Mouse (Mus musculus): ENCODE measurements at regions not wholly inside any gene's neighbourhood (a gene's known extent, or its start where the extent isn't known, plus 50 kb on each side); places are given as distances from the start of the nearest gene placed in this dataset.

DNA sequence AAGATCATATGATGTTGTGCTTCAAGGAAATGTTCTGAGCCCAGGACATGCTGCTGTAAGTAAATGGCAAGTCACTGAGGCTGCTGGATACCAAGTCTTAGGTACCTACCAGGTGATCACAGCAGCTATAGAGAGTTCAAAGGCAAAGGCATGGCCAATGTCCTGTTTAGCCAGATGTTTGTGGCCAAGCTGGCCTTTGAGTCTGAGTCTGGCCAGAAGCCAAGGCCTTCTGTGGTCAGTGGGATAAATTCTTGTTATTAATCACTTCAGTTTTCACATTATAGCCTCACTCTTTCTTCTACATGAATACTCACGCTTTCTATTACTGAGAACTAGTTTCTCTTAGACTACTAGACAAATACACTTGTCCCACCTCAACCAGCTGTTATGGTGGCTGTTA, 210.3 kb downstream of the Zpld1 start:
- Histone ChIP-seq H3K4me1 (ENCODE audit: insufficient read depth) (no peaks in the 10 kb centered on the region), H3K27ac (ENCODE audit: low read depth, low read length) (no peak overlapping the region), H3K4me2 (ENCODE audit: low read depth) (no peak overlapping the region), H3K9me3 (ENCODE audit: low read length) (no peaks in the 10 kb centered on the region), H3K9ac (no peak overlapping the region), H3K36me3 (ENCODE audit: insufficient read depth) (no peaks in the 10 kb centered on the region), H3K4me3 (ENCODE audit: low read depth, low read length) (no peak overlapping the region), H3K27me3 (ENCODE audit: insufficient read depth, low read length) (no peaks in the 10 kb centered on the region)
- WGBS = 89% methylated on average over 1 of the region's 1 CpGs
- no peak for TF ChIP-seq CTCF (IDR thresholded peaks at IDR 0.05; ENCODE audit: low read depth)
- no peak for DNase-seq
- no peak for ATAC-seq

DNA sequence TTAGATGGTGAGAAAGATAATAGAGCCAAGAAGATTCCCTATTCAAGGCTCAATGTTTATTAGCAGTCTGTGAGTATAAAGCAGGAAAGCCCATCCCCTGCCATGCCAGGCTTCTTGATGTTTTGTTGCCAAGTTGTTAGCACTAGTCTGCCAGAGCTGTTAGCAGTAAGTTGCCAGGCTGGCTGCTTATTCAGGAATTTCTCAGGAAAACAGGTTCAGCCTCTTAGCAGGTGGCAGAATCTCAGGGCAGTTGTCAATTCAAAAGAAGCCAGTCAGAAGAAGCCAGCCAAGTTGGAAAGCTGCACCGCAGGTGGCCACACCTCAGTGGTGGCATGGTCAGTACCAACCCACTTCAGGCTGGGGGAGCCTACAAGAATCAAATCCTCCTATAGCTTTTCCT, 221.6 kb downstream of the Zpld1 start:
- WGBS = 39% methylated on average over 1 of the region's 1 CpGs

DNA sequence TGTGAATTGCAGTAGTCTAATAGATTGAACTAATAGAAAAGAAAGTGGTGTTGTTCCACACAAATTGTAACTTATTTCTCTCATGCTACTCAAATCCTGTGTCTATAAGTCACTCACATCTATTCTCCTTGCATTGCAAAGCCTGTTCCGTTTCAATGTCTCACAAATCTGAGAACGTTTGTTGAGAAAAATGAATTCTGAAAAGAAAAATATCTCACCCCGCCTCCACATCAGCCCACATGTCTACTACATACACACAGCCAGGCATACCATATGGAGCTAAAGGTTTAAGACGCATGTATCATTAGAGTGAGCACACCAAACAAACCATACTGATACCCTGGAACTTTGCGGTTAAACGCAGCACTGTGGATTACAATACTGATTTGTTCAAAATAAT, 258.0 kb downstream of the Zpld1 start:
- no peak overlapping the region for H3K4me2 ChIP-seq (ENCODE audit: low read depth)
- no peaks in the 10 kb centered on the region for H3K36me3 ChIP-seq (ENCODE audit: insufficient read depth)
- no peak overlapping the region for H3K27ac ChIP-seq (ENCODE audit: low read depth, low read length)
- no peak for TF ChIP-seq CTCF (IDR thresholded peaks at IDR 0.05; ENCODE audit: low read depth)
- ATAC-seq (no peak), DNase-seq (no peak)
- H3K4me3 ChIP-seq (ENCODE audit: low read depth, low read length) = no peak overlapping the region
- no peaks in the 10 kb centered on the region for H3K9me3 ChIP-seq (ENCODE audit: low read length)
- H3K27me3 ChIP-seq (ENCODE audit: insufficient read depth, low read length) = no peaks in the 10 kb centered on the region
- 93% methylated on average over 6 of the region's 6 CpGs for WGBS
- H3K4me1 ChIP-seq (ENCODE audit: insufficient read depth) = no peaks in the 10 kb centered on the region
- H3K9ac ChIP-seq = no peak overlapping the region

More for the DNA sequence above, 221.6 kb downstream of the Zpld1 start:
- no peaks in the 10 kb centered on the region for H3K4me1 ChIP-seq (ENCODE audit: insufficient read depth)
- no peak overlapping the region for H3K4me3 ChIP-seq (ENCODE audit: low read depth, low read length)
- DNase-seq = peak; percentile 51
- H3K27ac ChIP-seq (ENCODE audit: low read depth, low read length) = no peak overlapping the region
- no peak for ATAC-seq
- no peak for TF ChIP-seq CTCF (IDR thresholded peaks at IDR 0.05; ENCODE audit: low read depth)
- no peak overlapping the region for H3K9ac ChIP-seq
- no peaks in the 10 kb centered on the region for H3K27me3 ChIP-seq (ENCODE audit: insufficient read depth, low read length)
- H3K36me3 ChIP-seq (ENCODE audit: insufficient read depth) = no peaks in the 10 kb centered on the region
- H3K4me2 ChIP-seq (ENCODE audit: low read depth) = no peak overlapping the region
- H3K9me3 ChIP-seq (ENCODE audit: low read length) = no peaks in the 10 kb centered on the region

GRCm38 (mm10) chr16:55001661-55002289, 296.0 kb downstream of the Zpld1 start:
- Histone ChIP-seq H3K4me2 (ENCODE audit: low read depth) (no peak overlapping the region), H3K4me1 (ENCODE audit: insufficient read depth) (no peaks in the 10 kb centered on the region), H3K9ac (no peak overlapping the region), H3K4me3 (ENCODE audit: low read depth, low read length) (no peak overlapping the region), H3K9me3 (ENCODE audit: low read length) (no peaks in the 10 kb centered on the region), H3K27ac (ENCODE audit: low read depth, low read length) (no peak overlapping the region), H3K36me3 (ENCODE audit: insufficient read depth) (no peaks in the 10 kb centered on the region), H3K27me3 (ENCODE audit: insufficient read depth, low read length) (no peaks in the 10 kb centered on the region)
- WGBS = 61% methylated on average over 2 of the region's 2 CpGs
- TF ChIP-seq CTCF (IDR thresholded peaks at IDR 0.05; ENCODE audit: low read depth) = no peak
- ATAC-seq (no peak), DNase-seq (no peak)

DNA sequence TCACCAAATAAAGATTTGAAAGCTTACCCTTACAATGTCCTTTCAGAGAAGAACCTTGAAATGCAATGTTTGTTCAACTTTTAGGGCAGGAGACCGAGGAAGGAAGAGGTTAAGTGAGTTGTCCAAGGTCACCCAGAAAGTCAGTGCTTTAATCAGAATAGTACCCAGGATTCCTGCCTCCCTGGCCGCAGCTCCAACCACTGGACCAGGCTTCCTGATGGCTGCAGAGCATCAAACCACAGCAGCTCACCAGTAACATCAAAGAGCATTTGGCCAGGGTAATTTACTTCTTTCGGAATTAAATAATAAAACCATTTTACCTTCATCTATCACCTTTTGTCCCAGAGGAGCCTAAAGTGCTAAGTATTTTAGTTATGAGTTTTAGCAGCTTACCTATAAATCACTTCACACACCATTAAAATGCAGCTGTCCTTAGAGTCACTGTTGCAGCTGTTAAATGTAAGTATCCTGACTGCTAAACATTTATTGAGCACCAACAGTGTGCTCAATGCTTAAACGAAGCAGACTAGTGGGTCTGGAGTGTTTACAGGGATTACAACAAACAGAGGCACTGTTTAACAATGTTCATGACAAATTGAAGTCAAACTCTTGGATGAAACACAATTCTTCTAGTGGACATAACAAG, 306.1 kb downstream of the Zpld1 start:
- WGBS = 76% methylated on average over 4 of the region's 4 CpGs
- no peaks in the 10 kb centered on the region for H3K27me3 ChIP-seq (ENCODE audit: insufficient read depth, low read length)
- TF ChIP-seq CTCF (IDR thresholded peaks at IDR 0.05; ENCODE audit: low read depth) = no peak
- no peak overlapping the region for H3K9ac ChIP-seq
- DNase-seq (no peak), ATAC-seq (no peak)
- no peaks in the 10 kb centered on the region for H3K36me3 ChIP-seq (ENCODE audit: insufficient read depth)
- H3K4me2 ChIP-seq (ENCODE audit: low read depth) = no peak overlapping the region
- no peak overlapping the region for H3K4me3 ChIP-seq (ENCODE audit: low read depth, low read length)
- no peak overlapping the region for H3K27ac ChIP-seq (ENCODE audit: low read depth, low read length)
- no peaks in the 10 kb centered on the region for H3K9me3 ChIP-seq (ENCODE audit: low read length)
- H3K4me1 ChIP-seq (ENCODE audit: insufficient read depth) = no peaks in the 10 kb centered on the region

DNA sequence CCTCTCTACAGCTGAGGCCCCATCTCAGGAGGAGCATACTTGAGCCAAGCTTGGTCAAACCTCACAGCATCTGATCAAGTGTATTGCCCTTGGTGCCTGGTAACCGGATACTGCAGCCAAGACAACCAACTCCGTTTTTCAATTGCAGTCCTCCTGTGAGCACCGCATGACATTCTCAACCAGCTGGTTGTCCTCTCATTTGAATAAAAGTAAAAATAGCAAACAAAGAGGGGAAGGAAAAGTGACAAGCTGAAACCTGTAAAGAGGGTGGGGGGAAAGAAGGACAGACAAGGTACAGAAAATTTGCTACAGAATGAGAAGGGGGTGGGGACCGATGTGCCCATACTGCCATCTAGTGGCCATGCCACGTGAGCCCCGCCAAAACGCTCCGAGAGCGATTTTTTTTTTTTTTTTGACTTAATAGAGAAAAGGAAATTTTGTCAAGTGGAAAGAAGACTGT, 314.0 kb downstream of the Zpld1 start:
- peak overlapping the region; percentile 17 for H3K4me3 ChIP-seq (ENCODE audit: low read depth, low read length)

DNA sequence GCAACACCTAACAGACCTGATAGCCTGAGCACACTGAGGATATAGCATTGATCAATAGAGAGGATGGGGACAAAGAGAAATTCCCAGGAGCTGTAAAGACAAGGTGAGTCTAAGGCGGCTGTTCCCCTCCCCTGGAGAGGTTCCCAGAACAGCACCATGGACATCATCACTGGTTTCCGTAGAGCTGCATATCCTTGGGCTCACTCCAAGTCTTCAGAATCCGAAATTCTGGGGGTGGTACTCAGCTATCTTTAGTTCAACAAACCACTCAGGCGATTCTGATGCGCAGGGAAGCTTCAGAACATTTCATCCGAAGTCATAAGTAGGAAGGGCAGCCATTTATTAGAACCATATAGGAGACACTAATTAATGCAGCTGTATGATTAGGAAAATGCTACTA, 327.4 kb downstream of the Zpld1 start:
- no peak for ATAC-seq
- Histone ChIP-seq H3K27ac (ENCODE audit: low read depth, low read length) (no peak overlapping the region), H3K27me3 (ENCODE audit: insufficient read depth, low read length) (no peaks in the 10 kb centered on the region)

More for the DNA sequence above, 314.0 kb downstream of the Zpld1 start:
- peak; percentile 85 for ATAC-seq
- Histone ChIP-seq H3K36me3 (ENCODE audit: insufficient read depth) (no peaks in the 10 kb centered on the region), H3K27me3 (ENCODE audit: insufficient read depth, low read length) (no peaks in the 10 kb centered on the region), H3K4me1 (ENCODE audit: insufficient read depth) (no peaks in the 10 kb centered on the region), H3K27ac (ENCODE audit: low read depth, low read length) (peak overlapping the region; percentile 47), H3K9ac (peak overlapping the region; percentile 45), H3K4me2 (ENCODE audit: low read depth) (peak overlapping the region; percentile 44), H3K9me3 (ENCODE audit: low read length) (no peaks in the 10 kb centered on the region)
- 1% methylated on average over 9 of the region's 9 CpGs for WGBS
- peak; percentile 94 for TF ChIP-seq CTCF (IDR thresholded peaks at IDR 0.05; ENCODE audit: low read depth)
- DNase-seq = peak; percentile 89

More for the DNA sequence above, 327.4 kb downstream of the Zpld1 start:
- H3K4me2 ChIP-seq (ENCODE audit: low read depth) = no peak overlapping the region
- H3K9me3 ChIP-seq (ENCODE audit: low read length) = no peaks in the 10 kb centered on the region
- H3K9ac ChIP-seq = no peak overlapping the region
- no peaks in the 10 kb centered on the region for H3K36me3 ChIP-seq (ENCODE audit: insufficient read depth)
- WGBS = 80% methylated on average over 6 of the region's 6 CpGs
- H3K4me3 ChIP-seq (ENCODE audit: low read depth, low read length) = no peak overlapping the region
- H3K4me1 ChIP-seq (ENCODE audit: insufficient read depth) = no peaks in the 10 kb centered on the region
- DNase-seq = no peak
- no peak for TF ChIP-seq CTCF (IDR thresholded peaks at IDR 0.05; ENCODE audit: low read depth)
